Mouse (Mus musculus): ENCODE measurements at regions not wholly inside any gene's neighbourhood (a gene's known extent, or its start where the extent isn't known, plus 50 kb on each side); places are given as distances from the start of the nearest gene placed in this dataset.

DNA sequence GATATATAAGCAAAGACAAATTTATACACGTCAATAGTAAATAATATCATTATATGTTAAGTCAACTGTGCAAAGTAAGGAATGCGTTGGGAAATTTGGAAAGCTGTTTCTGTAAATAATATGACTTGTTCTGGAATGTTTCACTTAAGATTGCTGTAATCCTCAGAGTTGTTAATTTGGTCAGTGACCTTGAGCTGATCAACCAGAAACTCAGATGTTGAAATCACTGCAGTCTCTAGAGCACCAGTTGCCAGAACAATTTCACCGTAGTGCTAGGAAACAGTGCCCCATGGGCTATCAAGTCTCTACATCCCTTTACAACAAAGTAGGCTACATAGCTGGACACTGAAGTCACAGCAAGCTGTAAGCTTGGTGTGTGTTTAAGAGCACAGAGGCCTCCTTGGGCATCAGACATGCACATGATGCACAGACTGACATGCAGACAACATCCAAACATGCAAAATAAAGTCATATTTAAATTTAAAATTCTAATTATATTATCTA is 212.6 kb downstream of the Pik3r1 start:
- in situ Hi-C loops (cut with MboI, MseI): no loop called here

DNA sequence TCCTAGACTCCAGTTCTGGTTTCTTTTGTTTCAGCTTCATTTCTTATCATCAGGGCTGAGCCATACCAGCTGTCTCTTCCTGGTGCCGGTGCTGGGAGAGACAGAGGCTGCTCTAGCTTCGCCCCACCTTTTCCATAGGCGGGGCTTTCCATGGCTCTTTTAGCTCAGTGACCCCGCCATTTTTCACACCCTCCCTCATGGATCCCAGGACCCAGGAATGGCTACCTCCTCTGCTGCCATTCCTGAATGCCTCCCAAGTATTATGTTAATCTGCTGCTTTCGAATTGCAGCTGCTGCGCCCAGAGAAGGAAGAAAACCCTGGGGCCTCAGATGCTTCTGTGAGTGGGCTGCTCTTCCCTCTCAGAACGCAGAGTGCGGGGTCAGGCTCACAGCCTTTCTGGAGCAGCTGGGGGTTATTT is 214.9 kb downstream of the Pik3r1 start:
- in situ Hi-C loops (cut with MboI, MseI): no loop called here

GRCm38 (mm10) chr13:101552451-101552850 is 215.6 kb downstream of the Pik3r1 start:
- in situ Hi-C loops (cut with MboI, MseI): no loop called here

DNA sequence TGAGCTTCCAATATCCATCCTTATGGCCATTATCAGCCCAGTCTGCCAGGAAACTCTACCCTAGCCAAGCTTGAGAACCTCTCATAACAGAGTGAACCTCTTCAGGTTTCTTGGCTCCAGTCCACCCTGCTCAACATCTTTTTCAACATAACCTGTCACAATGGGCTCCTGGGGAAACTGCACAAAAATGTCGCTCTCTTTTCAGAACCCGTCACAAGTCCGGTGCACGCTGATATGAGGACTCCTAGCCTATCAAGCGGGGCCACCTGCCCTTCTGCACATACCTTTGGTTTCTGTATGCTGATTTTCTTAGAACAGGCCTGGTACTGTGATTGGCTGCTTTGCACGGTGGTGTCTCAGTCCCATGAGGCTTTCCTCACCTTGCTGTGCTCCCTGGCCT is 216.9 kb downstream of the Pik3r1 start:
- in situ Hi-C loops (cut with MboI, MseI): no loop called here

DNA sequence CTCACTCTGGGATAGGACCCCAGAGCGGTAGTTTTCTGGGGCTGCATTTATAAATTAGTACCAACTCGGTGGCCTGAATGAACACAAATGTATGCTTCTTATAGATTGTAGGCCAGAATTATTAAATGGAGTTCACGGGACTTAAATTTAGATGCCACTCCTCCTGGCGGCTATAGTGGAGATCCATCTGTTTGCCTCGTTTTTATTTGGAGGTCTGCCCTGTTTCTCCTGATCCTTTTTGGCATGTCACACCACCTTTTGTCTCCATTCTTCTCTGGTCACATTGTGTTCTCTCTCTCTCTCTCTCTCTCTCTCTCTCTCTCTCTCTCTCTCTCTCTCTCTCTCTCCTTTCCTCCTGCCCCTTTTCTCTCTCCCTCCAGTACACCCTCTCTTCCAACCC is 217.5 kb downstream of the Pik3r1 start:
- in situ Hi-C loops (cut with MboI, MseI): no loop called here

GRCm38 (mm10) chr13:101547887-101548286 is 220.1 kb downstream of the Pik3r1 start:
- in situ Hi-C loops (cut with MboI, MseI): loop anchor here (10.0 kb wide), 1 partner anchor 147 kb away; no protein-coding TSS in a partner anchor

- in situ Hi-C loops (cut with MboI, MseI): loop anchor here (10.0 kb wide), 1 partner anchor 147 kb away; no protein-coding TSS in a partner anchor
Measured at GRCm38 (mm10) chr13:101547365-101547764, 220.7 kb downstream of the Pik3r1 start.

- in situ Hi-C loops (cut with MboI, MseI): loop anchor here (10.0 kb wide), 1 partner anchor 149 kb away; no protein-coding TSS in a partner anchor
Measured at GRCm38 (mm10) chr13:101545344-101546181, 222.5 kb downstream of the Pik3r1 start.

GRCm38 (mm10) chr13:101540391-101541191 is 227.4 kb downstream of the Pik3r1 start:
- in situ Hi-C loops (cut with MboI, MseI): loop anchor here (10.0 kb wide), 1 partner anchor 154 kb away; no protein-coding TSS in a partner anchor

- in situ Hi-C loops (cut with MboI, MseI): no loop called here
Measured at GRCm38 (mm10) chr13:101538110-101538509, 229.9 kb downstream of the Pik3r1 start.

DNA sequence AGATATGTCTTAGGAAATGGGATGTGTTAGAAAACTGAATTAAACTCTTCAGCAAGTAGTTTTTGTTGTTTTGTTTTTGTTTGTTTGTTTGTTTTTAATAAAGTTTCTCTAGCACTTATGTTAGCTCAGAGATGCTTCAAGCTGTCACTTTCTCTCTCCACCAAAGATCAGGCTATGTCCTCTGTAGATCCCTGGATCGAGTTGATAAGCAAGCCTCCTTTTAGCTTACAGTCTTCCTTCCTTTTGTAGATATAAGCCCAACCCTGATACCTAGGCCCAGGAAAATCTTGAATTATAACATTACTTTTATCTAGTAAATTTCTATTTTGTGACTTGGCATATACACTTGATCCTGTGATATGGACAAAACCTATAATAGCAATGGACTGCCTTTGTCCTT is 232.0 kb downstream of the Pik3r1 start:
- in situ Hi-C loops (cut with MboI, MseI): no loop called here

GRCm38 (mm10) chr13:101535331-101535866 is 232.6 kb downstream of the Pik3r1 start:
- in situ Hi-C loops (cut with MboI, MseI): no loop called here

GRCm38 (mm10) chr13:101534490-101534889 is 233.5 kb downstream of the Pik3r1 start:
- in situ Hi-C loops (cut with MboI, MseI): no loop called here

DNA sequence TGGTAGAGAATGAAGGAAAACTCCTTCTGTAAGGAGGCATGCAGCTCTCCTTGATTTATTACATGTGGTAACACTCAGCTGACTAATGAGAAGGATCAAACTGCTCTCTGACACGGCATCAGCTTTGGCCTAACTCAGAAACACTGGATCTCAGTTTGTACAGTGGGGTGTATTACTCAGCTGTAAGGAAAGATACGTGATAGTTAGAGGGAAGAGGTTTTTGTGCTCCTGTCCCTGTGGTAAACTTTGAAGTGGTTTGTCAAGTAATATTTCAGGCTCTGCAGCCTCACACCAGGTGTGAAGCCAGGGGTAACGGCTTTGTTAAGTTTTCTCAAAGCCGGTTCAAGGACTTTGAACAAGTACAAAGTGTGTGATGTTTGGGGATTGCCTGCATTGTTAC is 235.1 kb downstream of the Pik3r1 start:
- in situ Hi-C loops (cut with MboI, MseI): no loop called here

DNA sequence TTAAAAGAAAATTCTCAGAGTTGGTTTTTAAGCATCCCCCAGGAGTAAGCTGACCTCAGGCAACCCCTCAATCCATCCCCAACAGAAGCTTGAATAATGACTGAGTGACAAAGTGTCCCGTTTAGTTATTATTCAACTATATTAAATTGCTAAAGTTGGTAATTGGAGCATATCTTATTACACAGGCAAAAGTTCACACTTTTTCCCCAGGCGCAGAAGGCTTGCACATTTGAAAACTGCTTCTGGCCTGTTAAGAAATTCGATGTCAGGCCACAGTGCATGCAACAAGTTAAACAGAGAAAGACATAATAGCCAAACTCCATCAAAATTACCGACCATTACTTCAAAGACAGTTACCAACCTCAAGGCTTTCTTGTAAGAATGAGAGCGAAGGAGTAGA is 240.3 kb downstream of the Pik3r1 start:
- in situ Hi-C loops (cut with MboI, MseI): no loop called here

DNA sequence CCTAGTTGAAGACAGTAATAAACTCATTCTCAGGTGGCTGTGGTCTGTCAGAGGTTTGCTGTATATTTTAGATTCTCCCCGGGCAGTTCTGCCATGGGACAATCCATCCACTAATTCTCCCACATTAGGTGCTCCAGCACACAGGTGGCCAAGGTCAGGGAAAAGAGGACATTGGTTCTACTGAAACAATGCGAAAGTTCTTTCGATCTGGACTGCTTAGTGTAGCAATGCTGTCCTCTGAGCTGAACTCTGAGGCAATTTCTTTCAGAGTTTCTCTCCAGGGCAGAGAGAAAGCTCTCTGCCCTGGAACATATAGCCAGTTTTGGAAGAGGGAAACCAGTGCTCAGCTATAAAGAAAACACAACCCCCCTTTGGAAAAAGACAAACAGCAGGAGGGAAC is 243.2 kb downstream of the Pik3r1 start:
- in situ Hi-C loops (cut with MboI, MseI): no loop called here

GRCm38 (mm10) chr13:101524223-101524622 is 243.8 kb downstream of the Pik3r1 start:
- in situ Hi-C loops (cut with MboI, MseI): no loop called here

DNA sequence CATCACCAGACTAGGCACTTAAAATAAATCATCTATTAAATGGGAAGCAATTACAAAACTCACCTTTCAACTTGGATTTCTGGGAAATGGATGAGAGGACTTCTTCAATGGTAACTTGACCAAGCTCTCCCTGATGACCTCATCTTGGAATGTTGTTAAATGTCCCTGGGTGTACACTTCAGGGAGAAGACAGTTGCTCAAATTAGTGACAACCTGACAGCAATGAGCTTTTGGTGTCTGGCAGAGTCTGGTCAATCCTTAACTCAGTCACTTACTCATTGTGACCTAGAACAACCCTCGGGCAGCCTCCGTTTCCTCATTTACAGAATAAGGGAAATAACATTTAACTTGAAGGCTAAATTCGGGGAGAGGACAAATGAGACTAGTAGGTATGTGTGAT is 244.5 kb downstream of the Pik3r1 start:
- in situ Hi-C loops (cut with MboI, MseI): no loop called here

GRCm38 (mm10) chr13:101522597-101522996 is 245.4 kb downstream of the Pik3r1 start:
- in situ Hi-C loops (cut with MboI, MseI): no loop called here

DNA sequence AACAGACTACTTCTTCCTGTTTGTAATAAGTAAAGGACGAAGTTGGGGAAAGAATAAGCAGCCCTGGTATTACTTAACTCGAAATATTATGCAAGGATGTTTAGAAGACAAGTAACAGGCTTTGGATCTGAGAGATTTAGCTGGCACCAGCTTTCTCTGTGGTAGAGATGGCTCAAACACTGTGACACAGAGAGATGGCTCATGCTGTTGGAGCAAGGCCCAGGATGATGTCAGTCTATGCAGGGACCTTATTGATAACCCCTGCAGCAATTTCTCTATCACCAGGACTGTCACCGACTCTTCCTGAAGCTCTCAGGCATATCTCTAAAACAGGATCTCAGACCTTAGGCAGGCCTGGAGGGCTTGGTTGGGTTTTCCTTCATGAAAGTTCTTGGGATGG is 254.7 kb downstream of the Pik3r1 start:
- in situ Hi-C loops (cut with MboI, MseI): no loop called here

GRCm38 (mm10) chr13:101509946-101510345 is 258.1 kb downstream of the Pik3r1 start:
- in situ Hi-C loops (cut with MboI, MseI): no loop called here

DNA sequence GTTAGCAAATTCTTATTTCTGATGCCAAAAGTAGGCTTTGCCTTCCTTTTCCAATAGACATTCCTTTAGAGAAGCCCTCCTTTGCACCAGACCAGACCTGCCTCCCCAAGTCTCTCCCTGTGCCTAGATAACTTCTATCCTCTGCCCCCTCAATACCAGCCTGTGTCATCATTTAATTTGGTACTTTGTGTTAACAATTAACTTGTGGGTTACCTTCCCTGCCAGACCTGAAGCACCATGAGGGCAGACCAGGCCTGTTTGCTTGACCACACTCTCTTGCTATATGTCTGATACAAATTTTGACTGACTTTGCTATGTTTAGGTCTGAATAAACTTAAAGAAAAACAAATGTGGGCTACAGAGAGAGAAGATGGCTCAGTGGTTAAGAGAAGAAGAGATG is 259.7 kb downstream of the Pik3r1 start:
- in situ Hi-C loops (cut with MboI, MseI): no loop called here
